Mouse (Mus musculus) neural tube, embryonic 15.5 days (tissue): ENCODE results near the gene Bcdin3d. TPM values are rescaled to one million over a fixed set of nuclear protein-coding genes. Genes with fewer than 3 reads are reported as not detected.

ENCODE experiments used
- ATAC-seq: fragments of 200-750 bp; cut with Nextera tagmentation; 2 replicates; pipeline ENCODE4 v1.8.0; 2017; ENCODE audit warnings: mild to moderate bottlenecking, moderate TSS enrichment, moderate library complexity; ENCODE audit not compliant: low FRiP score
- H3K27ac ChIP-seq: fragments of 300-500 bp; sonication (generic); replicated peaks from 2 replicates; pipeline ENCODE4 v1.5.1; 2015; ENCODE audit warnings: mild to moderate bottlenecking, inconsistent platforms
- H3K27me3 ChIP-seq: fragments of 300-500 bp; sonication (generic); replicated peaks from 2 replicates; pipeline ENCODE4 v1.6.1; 2015; ENCODE audit warnings: inconsistent platforms
- H3K36me3 ChIP-seq: fragments of 300-500 bp; sonication (generic); 2 replicates; pipeline ENCODE4 v1.6.1; 2015; ENCODE audit warnings: inconsistent platforms
- H3K4me1 ChIP-seq: fragments of 300-500 bp; sonication (generic); 2 replicates; pipeline ENCODE4 v1.6.1; 2015; ENCODE audit warnings: inconsistent platforms
- H3K4me2 ChIP-seq: fragments of 300-500 bp; sonication (generic); 2 replicates; pipeline ENCODE4 v1.6.1; 2015; ENCODE audit warnings: inconsistent platforms, mild to moderate bottlenecking, moderate library complexity
- H3K4me3 ChIP-seq: fragments of 300-500 bp; sonication (generic); replicated peaks from 2 replicates; pipeline ENCODE4 v1.5.1; 2015; ENCODE audit warnings: mild to moderate bottlenecking, inconsistent platforms
- H3K9ac ChIP-seq: fragments of 300-500 bp; sonication (generic); replicated peaks from 2 replicates; pipeline ENCODE4 v1.6.1; 2015; ENCODE audit warnings: mild to moderate bottlenecking, inconsistent platforms
- H3K9me3 ChIP-seq: fragments of 300-500 bp; sonication (generic); replicated peaks from 2 replicates; pipeline ENCODE4 v1.6.1; 2016; ENCODE audit warnings: inconsistent platforms
- WGBS: fragments of 180-500 bp; shearing (Covaris S2); methylation state at CpG from one replicate; pipeline ENCODE4 v1.1.7; 2015; ENCODE audit warnings: mixed read lengths; 5-methylcytosine and 5-hydroxymethylcytosine counted together
- polyA plus RNA-seq: library from polyadenylated mRNA; unstranded; fragments of >200 nt; fragmentation: Nextera tagmentation; extraction: Ambion mirVana; gene quantifications from 2 replicates; pipeline ENCODE4 v1.2.1, GENCODE M21; 2015

The Bcdin3d gene
- 17.0 and 19.0 TPM in 2 replicates for polyA plus RNA-seq

GRCm38 (mm10) chr15:99474576-99474926 lies at the start of gene Bcdin3d:
Gene Bcdin3d, minus strand, starts transcription at chr15:99474730.
- peak; percentile 93 for ATAC-seq
- Histone ChIP-seq H3K9ac (peak within 1 kb of the TSS; percentile 88), H3K36me3 (no peaks in the 10 kb centered on the region), H3K9me3 (no peaks in the 10 kb centered on the region), H3K4me1 (peaks cover 20% of the 10 kb centered on the region), H3K4me2 (peak within 1 kb of the TSS; percentile 77), H3K27me3 (no peaks in the 10 kb centered on the region), H3K4me3 (peak within 1 kb of the TSS; percentile 94), H3K27ac (peak within 1 kb of the TSS; percentile 92)
- WGBS: under 1% methylated on average over 26 of the region's 26 CpGs

GRCm38 (mm10) chr15:99520306-99520705 lies 45.8 kb upstream of the Bcdin3d start:
- WGBS: 87% methylated on average over 7 of the region's 7 CpGs
- Histone ChIP-seq H3K36me3 (0 out of 2 replicates have a peak, but pooled peaks cover 6% of the 10 kb centered on the region), H3K4me2 (no peak overlapping the region), H3K9me3 (no peaks in the 10 kb centered on the region), H3K4me1 (no peaks in the 10 kb centered on the region), H3K4me3 (no peak overlapping the region), H3K9ac (no peak overlapping the region), H3K27me3 (no peaks in the 10 kb centered on the region), H3K27ac (no peak overlapping the region)
- no peak for ATAC-seq

- no peak overlapping the region for H3K27ac ChIP-seq
- no peaks in the 10 kb centered on the region for H3K27me3 ChIP-seq
- 94% methylated on average over 9 of the region's 9 CpGs for WGBS
- no peaks in the 10 kb centered on the region for H3K9me3 ChIP-seq
- no peak for ATAC-seq
- H3K4me1 ChIP-seq: no peaks in the 10 kb centered on the region
- H3K4me3 ChIP-seq: no peak overlapping the region
- H3K36me3 ChIP-seq: 0 out of 2 replicates have a peak, but pooled peaks cover 6% of the 10 kb centered on the region
- H3K4me2 ChIP-seq: no peak overlapping the region
- H3K9ac ChIP-seq: no peak overlapping the region
Observed at GRCm38 (mm10) chr15:99519626-99520025, 45.1 kb upstream of the Bcdin3d start.

GRCm38 (mm10) chr15:99517715-99518114 lies 43.2 kb upstream of the Bcdin3d start:
- Histone ChIP-seq H3K4me1 (no peaks in the 10 kb centered on the region), H3K9me3 (no peaks in the 10 kb centered on the region), H3K27me3 (no peaks in the 10 kb centered on the region), H3K9ac (no peak overlapping the region), H3K36me3 (0 out of 2 replicates have a peak, but pooled peaks cover 6% of the 10 kb centered on the region), H3K4me3 (no peak overlapping the region), H3K27ac (no peak overlapping the region), H3K4me2 (no peak overlapping the region)
- WGBS: 69% methylated on average over 7 of the region's 7 CpGs
- no peak for ATAC-seq

- Histone ChIP-seq H3K4me2 (no peak overlapping the region), H3K36me3 (0 out of 2 replicates have a peak, but pooled peaks cover 6% of the 10 kb centered on the region), H3K27me3 (no peaks in the 10 kb centered on the region), H3K27ac (no peak overlapping the region), H3K4me3 (no peak overlapping the region), H3K9me3 (no peaks in the 10 kb centered on the region), H3K9ac (no peak overlapping the region), H3K4me1 (no peaks in the 10 kb centered on the region)
- ATAC-seq: no peak
- 57% methylated on average over 8 of the region's 8 CpGs for WGBS
Observed at GRCm38 (mm10) chr15:99516715-99517114, 42.2 kb upstream of the Bcdin3d start.

GRCm38 (mm10) chr15:99511797-99512525 lies 37.4 kb upstream of the Bcdin3d start:
- WGBS: 76% methylated on average over 15 of the region's 15 CpGs
- no peak overlapping the region for H3K4me2 ChIP-seq
- H3K9ac ChIP-seq: no peak overlapping the region

GRCm38 (mm10) chr15:99510621-99511020 lies 36.1 kb upstream of the Bcdin3d start:
- 92% methylated on average over 3 of the region's 3 CpGs for WGBS
- H3K27me3 ChIP-seq: no peaks in the 10 kb centered on the region
- ATAC-seq: no peak
- H3K9me3 ChIP-seq: no peaks in the 10 kb centered on the region
- 0 out of 2 replicates have a peak, but pooled peaks cover 2% of the 10 kb centered on the region for H3K4me1 ChIP-seq
- peaks cover 10% of the 10 kb centered on the region; the same call in 1 of the 2 replicates for H3K36me3 ChIP-seq
- no peak overlapping the region for H3K27ac ChIP-seq
- H3K9ac ChIP-seq: no peak overlapping the region
- no peak overlapping the region for H3K4me3 ChIP-seq
- H3K4me2 ChIP-seq: no peak overlapping the region

More at GRCm38 (mm10) chr15:99511797-99512525, 37.4 kb upstream of the Bcdin3d start:
- Histone ChIP-seq H3K4me3 (no peak overlapping the region), H3K9me3 (no peaks in the 10 kb centered on the region), H3K27me3 (no peaks in the 10 kb centered on the region), H3K27ac (no peak overlapping the region), H3K4me1 (0 out of 2 replicates have a peak, but pooled peaks cover 2% of the 10 kb centered on the region), H3K36me3 (peaks cover 10% of the 10 kb centered on the region; the same call in 1 of the 2 replicates)
- ATAC-seq: no peak

GRCm38 (mm10) chr15:99509840-99510239 lies 35.3 kb upstream of the Bcdin3d start:
- no peaks in the 10 kb centered on the region for H3K27me3 ChIP-seq
- H3K9me3 ChIP-seq: no peaks in the 10 kb centered on the region
- WGBS: 89% methylated on average over 7 of the region's 7 CpGs
- 0 out of 2 replicates have a peak, but pooled peaks cover 2% of the 10 kb centered on the region for H3K4me1 ChIP-seq
- H3K9ac ChIP-seq: no peak overlapping the region
- H3K4me2 ChIP-seq: no peak overlapping the region
- no peak overlapping the region for H3K4me3 ChIP-seq
- no peak overlapping the region for H3K27ac ChIP-seq
- no peak for ATAC-seq
- peaks cover 10% of the 10 kb centered on the region; the same call in 1 of the 2 replicates for H3K36me3 ChIP-seq

GRCm38 (mm10) chr15:99505324-99506095 lies 31.0 kb upstream of the Bcdin3d start:
- Histone ChIP-seq H3K36me3 (peaks cover 10% of the 10 kb centered on the region; the same call in 1 of the 2 replicates), H3K4me2 (no peak overlapping the region), H3K9ac (no peak overlapping the region), H3K9me3 (no peaks in the 10 kb centered on the region), H3K27me3 (no peaks in the 10 kb centered on the region), H3K4me1 (peaks cover 18% of the 10 kb centered on the region), H3K4me3 (no peak overlapping the region), H3K27ac (no peak overlapping the region)
- WGBS: 85% methylated on average over 15 of the region's 15 CpGs
- ATAC-seq: no peak

GRCm38 (mm10) chr15:99503256-99503655 lies 28.7 kb upstream of the Bcdin3d start:
- no peak for ATAC-seq
- no peak overlapping the region for H3K27ac ChIP-seq
- no peak overlapping the region for H3K4me3 ChIP-seq
- H3K4me2 ChIP-seq: no peak overlapping the region
- no peak overlapping the region for H3K9ac ChIP-seq
- no peaks in the 10 kb centered on the region for H3K27me3 ChIP-seq
- H3K9me3 ChIP-seq: no peaks in the 10 kb centered on the region
- 60% methylated on average over 5 of the region's 5 CpGs for WGBS
- peaks cover 18% of the 10 kb centered on the region for H3K4me1 ChIP-seq
- H3K36me3 ChIP-seq: no peaks in the 10 kb centered on the region

- peak; percentile 21; the same call in 1 of the 2 replicates for ATAC-seq
- 29% methylated on average over 12 of the region's 12 CpGs for WGBS
- no peaks in the 10 kb centered on the region for H3K36me3 ChIP-seq
- no peak overlapping the region for H3K9ac ChIP-seq
- H3K9me3 ChIP-seq: no peaks in the 10 kb centered on the region
- peaks cover 24% of the 10 kb centered on the region for H3K4me1 ChIP-seq
- no peaks in the 10 kb centered on the region for H3K27me3 ChIP-seq
- no peak overlapping the region for H3K4me3 ChIP-seq
- H3K27ac ChIP-seq: peak overlapping the region; percentile 70
- no peak overlapping the region for H3K4me2 ChIP-seq
Observed at GRCm38 (mm10) chr15:99502311-99502831, 27.8 kb upstream of the Bcdin3d start.
